Mouse (Mus musculus) ovary, postnatal 10 days (tissue): ENCODE measurements around the gene Exoc3.

Experiments used
- DNase-seq: peaks from one replicate; pipeline ENCODE4 v3.0.0; 2022; ENCODE audit warnings: low spot score

Exoc3 gene

GRCm38 (mm10) chr13:74138906-74139647 lies 69.5 kb downstream of the Exoc3 start:
- no peak for DNase-seq

GRCm38 (mm10) chr13:74129909-74130308 lies 78.6 kb downstream of the Exoc3 start:
- no peak for DNase-seq

- no peak for DNase-seq
Measured at GRCm38 (mm10) chr13:74127571-74127970, 81.0 kb downstream of the Exoc3 start.

GRCm38 (mm10) chr13:74122632-74123031 lies 85.9 kb downstream of the Exoc3 start:
- no peak for DNase-seq

- DNase-seq, result no peak
Measured at GRCm38 (mm10) chr13:74121795-74122330, 86.7 kb downstream of the Exoc3 start.

- DNase-seq, result no peak
Measured at GRCm38 (mm10) chr13:74121141-74121602, 87.4 kb downstream of the Exoc3 start, which contains the start of gene Slc9a3. TSS of gene Slc9a3 (plus strand) at chr13:74121457.
